Mouse (Mus musculus) midbrain, embryonic 11.5 days (tissue): ENCODE results near the gene Mvk. TPM values are rescaled to one million over a fixed set of nuclear protein-coding genes. Genes with fewer than 3 reads are reported as not detected.

Source experiments
- ATAC-seq: fragments of 200-750 bp; cut with Nextera tagmentation; 2 replicates; pipeline ENCODE4 v1.8.0; 2017; ENCODE audit warnings: moderate TSS enrichment, moderate library complexity; ENCODE audit not compliant: low FRiP score
- DNase-seq: peaks from one replicate; pipeline ENCODE4 v3.0.0; 2015; ENCODE audit warnings: low spot score; ENCODE audit errors: missing footprints
- H3K27ac ChIP-seq: fragments of 300-500 bp; sonication (generic); 2 replicates; pipeline ENCODE4 v1.5.1; 2014; ENCODE audit warnings: low read depth, low read length
- H3K27me3 ChIP-seq: fragments of 300-500 bp; sonication (generic); 2 replicates; pipeline ENCODE4 v1.6.1; 2014; ENCODE audit warnings: mild to moderate bottlenecking, low read length, moderate library complexity, mixed read lengths; ENCODE audit not compliant: control insufficient read depth, insufficient read depth
- H3K36me3 ChIP-seq: fragments of 300-500 bp; sonication (generic); 2 replicates; pipeline ENCODE4 v1.6.1; 2014; ENCODE audit warnings: mild to moderate bottlenecking, low read length, moderate library complexity, mixed read lengths; ENCODE audit not compliant: control insufficient read depth, insufficient read depth
- H3K4me1 ChIP-seq: fragments of 300-500 bp; sonication (generic); 2 replicates; pipeline ENCODE4 v1.6.1; 2014; ENCODE audit warnings: low read length; ENCODE audit not compliant: control insufficient read depth, insufficient read depth
- H3K4me2 ChIP-seq: fragments of 300-500 bp; sonication (generic); 2 replicates; pipeline ENCODE4 v1.6.1; 2014; ENCODE audit warnings: mild to moderate bottlenecking, moderate library complexity
- H3K4me3 ChIP-seq: fragments of 300-500 bp; sonication (generic); 2 replicates; pipeline ENCODE4 v1.5.1; 2014; ENCODE audit warnings: low read depth, low read length
- H3K9ac ChIP-seq: fragments of 300-500 bp; sonication (generic); 2 replicates; pipeline ENCODE4 v1.6.1; 2014; ENCODE audit warnings: low read length
- H3K9me3 ChIP-seq: fragments of 300-500 bp; sonication (generic); 2 replicates; pipeline ENCODE4 v1.6.1; 2016; ENCODE audit warnings: low read length; ENCODE audit not compliant: control insufficient read depth
- WGBS: fragments of 180-500 bp; shearing (Covaris S2); extraction: QIAGEN DNeasy Blood & Tissue Kit; methylation state at CpG from one replicate; pipeline ENCODE4 v1.1.7; 2014; 5-methylcytosine and 5-hydroxymethylcytosine counted together
- polyA plus RNA-seq: library from polyadenylated mRNA; unstranded; fragments of >200 nt; fragmentation: Nextera tagmentation; extraction: Ambion mirVana; gene quantifications from 2 replicates; pipeline ENCODE4 v1.2.1, GENCODE M21; 2014

Gene Mvk
- polyA plus RNA-seq, 1 experiment from 2014 or later: 63.3 TPM

DNA sequence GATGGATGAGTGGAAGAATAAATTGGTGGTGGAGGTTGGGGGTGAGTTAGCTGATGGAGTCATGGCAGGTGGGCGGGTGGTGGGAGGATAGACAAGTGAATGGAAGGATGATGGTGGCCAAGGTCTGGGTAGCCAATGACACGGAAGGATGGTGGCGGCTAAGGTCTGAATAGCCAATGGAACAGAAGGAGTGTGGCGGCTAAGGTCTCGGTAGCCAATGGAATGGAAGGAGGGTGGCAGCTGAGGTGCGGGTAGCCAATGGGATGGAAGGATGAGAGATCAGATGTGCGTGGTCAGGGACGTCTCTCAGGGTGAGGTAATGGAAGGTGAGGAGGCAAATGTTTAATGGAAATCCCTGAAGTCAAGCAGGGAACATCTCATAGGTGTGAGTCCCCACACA is 46.2 kb downstream of the Mvk start:
- no peak overlapping the region for H3K4me3 ChIP-seq
- peak; percentile 41 for DNase-seq
- no peak overlapping the region for H3K4me2 ChIP-seq
- no peak overlapping the region for H3K27ac ChIP-seq
- no peak for ATAC-seq
- 92% methylated on average over 8 of the region's 8 CpGs for WGBS
- no peaks in the 10 kb centered on the region for H3K27me3 ChIP-seq
- no peaks in the 10 kb centered on the region for H3K4me1 ChIP-seq
- H3K36me3 ChIP-seq: no peaks in the 10 kb centered on the region
- H3K9me3 ChIP-seq: no peaks in the 10 kb centered on the region
- no peak overlapping the region for H3K9ac ChIP-seq

DNA sequence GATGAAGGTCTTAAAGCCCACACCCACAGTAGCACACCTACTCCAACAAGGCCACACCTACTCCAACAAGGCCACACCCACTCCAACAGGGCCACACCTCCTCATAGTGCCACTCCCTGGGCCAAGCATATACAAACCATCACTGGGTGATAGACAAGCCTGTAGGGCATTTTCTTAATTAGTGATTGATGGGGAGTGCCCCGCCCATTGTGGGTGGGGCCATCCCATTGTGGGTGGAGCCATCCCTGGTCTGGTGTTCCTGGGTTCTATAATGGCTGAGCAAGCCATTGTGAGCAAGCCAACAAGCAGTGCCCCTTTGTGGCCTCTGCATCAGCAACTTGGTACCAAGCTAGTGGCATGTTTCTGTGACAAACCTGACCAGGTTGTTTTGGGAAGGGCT is 50.7 kb downstream of the Mvk start:
- Histone ChIP-seq H3K9ac (no peak overlapping the region), H3K4me3 (no peak overlapping the region), H3K27ac (no peak overlapping the region), H3K9me3 (no peaks in the 10 kb centered on the region), H3K27me3 (no peaks in the 10 kb centered on the region), H3K36me3 (no peaks in the 10 kb centered on the region), H3K4me1 (no peaks in the 10 kb centered on the region), H3K4me2 (no peak overlapping the region)
- WGBS: 35% methylated on average over 1 of the region's 1 CpGs
- ATAC-seq: no peak
- peak; percentile 59 for DNase-seq

DNA sequence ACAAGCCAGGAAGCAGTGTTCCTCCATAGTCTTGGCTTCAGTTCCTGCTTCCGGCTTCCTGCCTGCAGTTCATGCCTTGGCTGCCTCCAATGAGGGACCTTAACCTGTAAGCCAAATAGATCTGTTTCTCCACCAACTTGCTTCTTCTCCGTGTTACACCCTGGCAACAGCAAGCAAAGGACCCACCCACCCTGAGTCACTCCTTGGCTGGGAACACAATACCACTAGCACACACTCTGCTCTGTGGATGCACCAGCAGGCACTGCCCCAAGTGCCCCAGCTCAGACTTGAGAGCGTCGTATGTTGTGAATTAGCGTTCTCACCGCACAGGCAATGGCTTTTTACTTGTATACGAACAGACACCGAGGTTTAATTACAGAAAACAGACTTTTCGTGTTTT is 57.2 kb downstream of the Mvk start:
- ATAC-seq: no peak
- no peaks in the 10 kb centered on the region for H3K36me3 ChIP-seq
- no peak overlapping the region for H3K4me3 ChIP-seq
- 0 out of 2 replicates have a peak, but pooled peaks cover 2% of the 10 kb centered on the region for H3K4me1 ChIP-seq
- H3K9ac ChIP-seq: no peak overlapping the region
- DNase-seq: peak; percentile 65
- H3K27ac ChIP-seq: no peak overlapping the region
- no peak overlapping the region for H3K4me2 ChIP-seq
- WGBS: 86% methylated on average over 9 of the region's 9 CpGs
- H3K9me3 ChIP-seq: no peaks in the 10 kb centered on the region
- H3K27me3 ChIP-seq: no peaks in the 10 kb centered on the region

DNA sequence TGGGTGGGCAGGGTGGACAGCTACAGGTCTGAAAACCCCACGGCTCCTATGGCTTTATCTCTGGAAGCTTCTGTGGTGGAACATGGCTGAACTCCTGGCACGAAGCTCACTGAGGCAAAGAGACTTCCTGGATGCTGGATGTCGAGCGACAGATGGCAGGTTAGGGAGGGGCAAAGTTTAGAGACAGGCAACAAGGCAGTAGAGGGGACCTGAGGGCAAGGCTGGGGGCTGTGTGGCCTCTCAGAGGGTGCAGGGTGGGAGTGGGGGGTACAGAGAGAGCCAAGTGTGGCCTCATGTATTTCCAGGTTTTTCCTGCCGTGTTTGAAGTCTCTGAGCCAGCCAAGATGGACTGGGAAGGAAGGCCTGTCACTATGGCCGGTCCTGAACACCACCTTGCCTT is 60.8 kb downstream of the Mvk start:
- Histone ChIP-seq H3K36me3 (no peaks in the 10 kb centered on the region), H3K4me3 (no peak overlapping the region), H3K9me3 (no peaks in the 10 kb centered on the region), H3K4me2 (no peak overlapping the region), H3K27me3 (no peaks in the 10 kb centered on the region), H3K9ac (no peak overlapping the region), H3K27ac (no peak overlapping the region), H3K4me1 (0 out of 2 replicates have a peak, but pooled peaks cover 2% of the 10 kb centered on the region)
- no peak for ATAC-seq
- WGBS: 76% methylated on average over 6 of the region's 6 CpGs
- DNase-seq: peak; percentile 12

DNA sequence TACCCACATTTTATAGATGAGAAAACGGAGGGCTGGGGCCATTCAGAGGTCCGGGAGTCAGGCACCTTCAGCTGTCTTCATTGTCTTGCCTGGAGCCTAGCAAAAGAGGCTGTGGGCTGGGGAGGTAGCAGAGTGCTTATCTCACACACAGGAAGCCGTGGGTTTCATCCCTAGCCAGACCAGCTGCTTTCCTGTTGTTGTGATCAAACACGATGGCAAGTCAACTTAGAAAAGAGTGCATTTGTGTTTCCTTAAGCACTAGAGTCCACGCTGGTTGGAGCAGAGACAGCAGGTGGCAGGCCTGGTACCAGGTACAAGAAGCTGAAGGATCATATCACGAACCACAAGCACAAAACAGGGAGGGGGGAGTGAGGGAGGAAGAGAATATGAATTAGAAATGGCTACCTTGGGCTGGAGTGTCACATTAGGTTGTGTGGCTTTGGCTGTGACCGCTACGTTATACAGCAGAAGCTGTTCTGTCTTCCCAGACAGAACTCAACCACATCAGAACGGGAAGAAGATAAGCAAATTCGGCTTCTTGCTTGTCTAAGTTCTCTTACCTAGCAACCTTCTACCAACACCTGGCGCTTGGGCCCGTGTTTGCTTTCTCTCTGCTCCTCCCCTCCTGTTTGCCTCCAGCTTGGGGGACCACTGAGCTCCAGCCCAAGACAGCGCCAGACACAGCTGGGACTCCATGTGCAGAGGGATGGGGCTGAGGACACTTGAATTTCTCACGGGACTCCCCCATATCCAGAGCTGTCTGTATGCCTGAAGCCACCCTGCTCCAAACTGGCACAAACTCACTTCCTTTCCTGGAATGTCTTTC is 61.4 kb downstream of the Mvk start:
- Histone ChIP-seq H3K27ac (no peak overlapping the region), H3K27me3 (no peaks in the 10 kb centered on the region), H3K4me3 (no peak overlapping the region), H3K9ac (no peak overlapping the region), H3K4me2 (no peak overlapping the region), H3K9me3 (no peaks in the 10 kb centered on the region), H3K4me1 (0 out of 2 replicates have a peak, but pooled peaks cover 2% of the 10 kb centered on the region), H3K36me3 (no peaks in the 10 kb centered on the region)
- WGBS: 81% methylated on average over 14 of the region's 14 CpGs
- ATAC-seq (no peak), DNase-seq (peak; percentile 28)

DNA sequence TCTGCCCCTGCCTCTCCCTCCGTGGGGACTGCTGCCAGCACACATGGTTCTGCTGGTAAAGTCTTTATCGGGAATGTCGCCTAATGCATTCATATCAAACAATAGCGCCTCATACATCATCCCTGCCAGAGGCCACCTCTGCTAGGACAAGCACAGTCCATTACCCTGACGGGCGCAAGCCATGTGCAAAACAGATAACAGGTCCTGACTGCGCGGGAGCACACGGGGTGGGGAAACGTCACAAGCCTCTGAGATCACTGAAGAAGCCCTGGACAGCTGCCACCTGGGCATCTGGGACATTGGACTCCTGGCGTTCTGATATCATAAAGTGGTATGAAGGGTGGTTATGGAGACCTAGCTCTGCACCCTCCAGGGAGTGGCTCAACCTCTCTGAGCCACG is 63.3 kb downstream of the Mvk start:
- Histone ChIP-seq H3K9ac (no peak overlapping the region), H3K27ac (no peak overlapping the region), H3K27me3 (no peaks in the 10 kb centered on the region), H3K9me3 (no peaks in the 10 kb centered on the region), H3K4me2 (no peak overlapping the region), H3K36me3 (no peaks in the 10 kb centered on the region), H3K4me1 (0 out of 2 replicates have a peak, but pooled peaks cover 2% of the 10 kb centered on the region), H3K4me3 (no peak overlapping the region)
- 85% methylated on average over 12 of the region's 12 CpGs for WGBS
- no peak for DNase-seq
- no peak for ATAC-seq

DNA sequence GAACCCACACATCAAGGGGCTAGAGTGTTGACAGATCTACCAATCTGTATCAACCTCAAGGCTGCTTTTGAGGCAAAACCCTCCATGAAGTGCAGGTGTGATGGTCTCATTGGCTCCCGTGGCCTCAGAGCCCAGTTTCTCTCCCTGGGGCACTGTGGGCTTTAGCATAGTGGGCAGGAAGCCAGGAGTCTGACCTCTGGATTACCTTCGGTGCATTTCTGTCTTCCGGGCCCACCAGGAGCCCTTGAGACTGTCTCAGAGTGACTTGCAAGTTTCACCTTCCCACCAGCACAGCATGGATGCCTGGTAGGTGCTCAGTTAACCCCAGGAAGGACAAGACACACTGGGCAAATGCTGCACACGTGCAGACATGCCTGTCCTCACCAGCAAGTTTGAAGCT is 63.9 kb downstream of the Mvk start:
- H3K27ac ChIP-seq: no peak overlapping the region

DNA sequence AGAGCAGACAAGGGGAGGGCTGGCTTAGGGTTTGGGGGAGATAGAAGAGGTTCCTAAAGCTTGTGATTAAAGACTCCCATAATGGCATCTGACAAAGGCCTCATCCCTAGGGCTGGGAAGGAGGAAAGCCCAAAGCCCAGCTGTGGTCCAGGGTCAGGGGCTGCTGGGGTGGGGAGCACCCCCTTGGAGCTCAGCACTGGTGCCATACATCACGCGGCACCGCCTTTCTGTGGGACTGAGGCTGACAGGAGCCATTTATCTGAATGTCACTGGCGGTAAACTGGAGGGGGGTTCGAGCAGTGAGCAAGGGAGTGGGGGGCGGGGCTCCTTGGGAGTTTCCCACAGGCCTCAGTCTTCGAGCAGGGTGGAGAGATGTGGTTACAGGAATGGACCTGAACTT is 65.4 kb downstream of the Mvk start:
- Histone ChIP-seq H3K9ac (no peak overlapping the region), H3K9me3 (no peaks in the 10 kb centered on the region), H3K4me2 (no peak overlapping the region), H3K36me3 (no peaks in the 10 kb centered on the region), H3K27ac (no peak overlapping the region), H3K4me3 (no peak overlapping the region), H3K27me3 (0 out of 2 replicates have a peak, but pooled peaks cover 3% of the 10 kb centered on the region), H3K4me1 (peaks cover 10% of the 10 kb centered on the region)
- ATAC-seq: no peak
- WGBS: 88% methylated on average over 7 of the region's 7 CpGs
- no peak for DNase-seq

More for the DNA sequence above, 63.9 kb downstream of the Mvk start:
- Histone ChIP-seq H3K9me3 (no peaks in the 10 kb centered on the region), H3K9ac (no peak overlapping the region), H3K4me1 (0 out of 2 replicates have a peak, but pooled peaks cover 2% of the 10 kb centered on the region), H3K36me3 (no peaks in the 10 kb centered on the region), H3K27me3 (no peaks in the 10 kb centered on the region), H3K4me2 (no peak overlapping the region), H3K4me3 (no peak overlapping the region)
- 81% methylated on average over 4 of the region's 4 CpGs for WGBS
- DNase-seq: no peak
- ATAC-seq: no peak
